Mouse (Mus musculus) ES-Bruce4 (cell line): ENCODE results near the gene Sema4b.

Experiments
- CTCF ChIP-seq: IDR thresholded peaks from one replicate; pipeline ENCODE4 v1.8.1; 2011; ENCODE audit warnings: low read depth, low read length
- EP300 ChIP-seq: IDR thresholded peaks from 2 replicates; pipeline ENCODE4 v1.6.1; 2011; ENCODE audit warnings: low read depth, low read length; ENCODE audit not compliant: insufficient read depth
- POLR2A ChIP-seq: IDR thresholded peaks from one replicate; pipeline ENCODE4 v1.8.1; 2011; ENCODE audit warnings: low read length; ENCODE audit not compliant: insufficient read depth

- TF ChIP-seq CTCF (no peak), EP300 (no peak), POLR2A (no peak)
Measured at GRCm38 (mm10) chr7:80255981-80256380, 69.3 kb downstream of the Sema4b start.
